Mouse (Mus musculus) lung, postnatal 36 days (tissue): ENCODE measurements around the gene C1ra.
A peak's percentile ranks its signal among the peaks of the same experiment; 100 is the strongest.
"Not testable (repeated sequence)": the region's sequence is repeated elsewhere in the genome, so short reads cannot be mapped to it uniquely, and the experiment has no call there.

Source experiments
- DNase-seq: peaks from one replicate; pipeline ENCODE4 v3.0.0; 2022; ENCODE audit warnings: mixed read lengths

C1ra gene

DNA sequence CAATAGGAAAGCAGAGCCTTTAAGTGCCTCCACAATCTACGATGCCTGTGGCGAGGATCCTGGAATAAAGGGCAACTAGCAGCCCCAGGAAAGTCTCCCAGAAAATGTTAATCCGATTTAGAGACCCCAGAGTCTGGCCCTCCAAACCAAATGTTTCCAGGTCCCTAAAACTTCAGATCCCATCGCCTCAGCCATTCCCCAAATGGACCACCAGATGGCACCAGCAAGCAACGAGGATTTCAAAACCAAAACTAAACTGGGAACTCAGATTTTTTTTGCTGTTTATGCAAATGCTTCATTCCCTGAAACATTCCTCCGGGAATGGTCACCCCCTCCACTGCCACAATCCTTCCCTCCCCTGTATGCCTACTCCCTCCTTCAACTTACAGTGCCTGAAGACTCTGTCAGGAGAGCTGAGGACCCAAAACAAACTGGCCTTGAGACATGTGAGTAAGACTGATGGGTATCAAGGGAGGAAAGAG is at the start of gene C1ra:
Gene C1ra, plus strand, starts transcription at position 51 of the 482 bp plus-strand sequence.
- DNase-seq: peak; percentile 84

DNA sequence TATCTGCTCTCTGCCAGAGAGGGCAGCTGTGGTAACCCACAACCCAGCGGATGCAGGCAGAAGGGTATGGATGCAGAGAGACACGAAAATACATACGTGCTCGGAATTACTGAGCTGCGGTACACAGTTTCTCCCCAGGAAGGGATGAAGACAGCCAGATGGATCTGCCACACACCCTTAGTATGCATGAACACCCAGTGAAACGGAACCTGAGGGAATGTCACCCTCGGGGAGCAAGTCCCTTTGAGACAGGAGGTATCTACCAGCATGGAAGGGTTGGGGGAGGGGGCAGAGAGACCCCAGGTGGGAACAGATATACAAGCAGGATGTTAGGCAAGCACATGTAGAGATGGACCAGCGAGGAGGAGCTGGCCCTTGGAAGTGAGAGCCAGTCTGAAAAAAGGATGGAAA is 48.3 kb upstream of the C1ra start:
- no peak for DNase-seq

DNA sequence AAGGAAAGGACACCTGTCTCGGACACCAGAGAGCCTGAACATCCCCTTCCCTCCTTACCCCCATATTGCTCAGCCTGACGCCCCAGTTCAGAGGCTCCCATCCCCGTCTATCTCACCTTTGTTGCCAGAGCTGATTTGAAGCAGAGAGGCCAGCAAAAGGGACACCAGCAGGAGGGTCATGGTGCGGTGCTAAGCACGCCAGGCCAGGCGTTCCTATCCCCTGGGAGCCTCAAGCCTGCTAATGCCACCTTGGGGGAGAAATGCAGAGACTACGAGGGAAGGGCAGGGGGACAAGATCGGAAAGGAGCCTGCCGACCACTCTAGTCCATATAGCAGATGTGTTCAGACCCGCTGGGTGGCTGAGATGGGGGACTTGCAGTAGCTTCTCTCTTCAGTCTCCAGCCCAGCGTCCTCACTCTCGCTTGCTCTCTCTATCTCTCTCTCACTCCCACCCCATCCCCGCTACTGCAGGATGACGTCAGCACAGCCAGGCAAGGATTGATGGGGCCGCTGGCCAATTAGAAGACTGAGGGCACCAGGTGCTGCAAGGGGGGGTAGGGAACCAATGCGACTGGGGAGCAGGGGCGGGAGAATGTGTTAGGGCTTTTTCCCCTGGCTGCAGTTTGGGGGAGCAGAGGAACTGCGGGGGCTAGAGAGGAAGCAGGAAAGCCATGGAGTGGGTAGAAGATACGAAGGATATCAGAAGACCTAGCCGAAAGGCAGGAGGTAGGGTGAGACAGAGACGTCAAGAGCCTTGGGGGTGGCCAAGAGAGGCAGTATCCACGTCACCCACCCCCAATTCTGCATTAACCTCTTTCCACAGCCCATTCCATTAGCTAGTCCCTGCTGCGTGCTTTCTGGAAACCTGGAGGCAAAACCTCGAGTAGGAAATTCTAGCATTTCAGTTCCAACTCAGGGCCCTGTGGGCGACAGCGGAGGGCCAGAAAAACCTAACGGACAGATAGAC is 47.6 kb upstream of the C1ra start, which contains the start of gene Clstn3:
Gene Clstn3, minus strand, starts transcription at position 490 of the 967 bp plus-strand sequence.
- DNase-seq: peak; percentile 79

DNA sequence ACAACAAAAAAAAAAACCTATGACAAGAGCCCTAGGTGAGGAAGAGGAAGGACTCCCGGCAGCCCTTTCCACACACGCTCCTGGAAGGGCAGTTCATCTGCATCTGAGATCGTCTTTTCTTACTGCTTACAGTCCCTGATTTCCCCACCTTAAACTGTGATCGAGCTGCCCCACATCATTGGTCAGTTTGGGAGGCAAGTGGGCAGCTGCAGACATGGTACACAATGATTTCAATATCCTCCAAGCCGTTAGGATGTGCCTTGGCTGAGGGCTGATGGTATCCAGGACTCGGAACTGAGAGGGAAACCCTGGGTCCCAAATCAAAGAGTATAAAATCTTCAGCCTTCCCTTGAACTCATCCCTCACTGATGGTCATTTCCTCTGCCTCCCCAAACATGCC is 46.9 kb upstream of the C1ra start:
- DNase-seq: no peak

DNA sequence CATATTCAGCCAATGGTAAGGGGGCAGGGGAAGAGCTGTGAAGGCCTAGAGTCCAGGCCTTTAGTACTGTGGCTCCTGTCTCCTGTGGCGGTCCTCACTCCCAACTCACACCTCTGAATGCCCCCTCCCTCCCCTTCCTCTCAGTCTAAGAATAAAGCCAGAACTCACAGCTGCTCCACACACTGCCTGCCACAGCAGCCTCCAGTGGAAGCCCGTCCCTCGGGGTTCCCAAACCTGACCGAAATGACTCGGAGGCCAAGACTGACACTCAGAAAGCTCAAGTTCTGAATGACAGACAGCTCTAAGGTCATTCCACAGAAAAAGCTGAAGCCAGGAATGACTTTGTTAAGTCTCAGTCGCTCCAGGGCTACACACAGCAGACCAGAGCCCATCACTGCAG is 46.5 kb upstream of the C1ra start:
- no peak for DNase-seq

DNA sequence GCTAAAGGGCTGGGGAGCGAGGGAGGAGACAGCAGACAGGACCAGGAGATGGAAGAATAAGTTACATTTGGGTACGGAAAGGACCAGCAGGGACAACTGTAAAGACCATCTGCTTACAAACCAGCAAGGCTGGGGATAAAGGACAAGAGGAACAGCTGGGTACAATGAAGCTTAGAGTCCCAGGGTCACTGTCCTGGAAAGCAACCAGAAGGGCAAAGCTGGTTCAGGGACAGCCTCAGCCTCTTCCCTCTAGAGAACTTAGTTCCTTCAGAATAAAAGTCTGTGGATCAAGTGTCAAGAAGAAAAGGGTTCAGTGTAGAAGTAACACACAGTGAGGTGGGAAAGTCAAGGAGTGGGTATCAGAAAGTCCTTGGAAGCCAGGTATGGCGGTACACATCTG is 41.1 kb upstream of the C1ra start:
- DNase-seq: no peak

DNA sequence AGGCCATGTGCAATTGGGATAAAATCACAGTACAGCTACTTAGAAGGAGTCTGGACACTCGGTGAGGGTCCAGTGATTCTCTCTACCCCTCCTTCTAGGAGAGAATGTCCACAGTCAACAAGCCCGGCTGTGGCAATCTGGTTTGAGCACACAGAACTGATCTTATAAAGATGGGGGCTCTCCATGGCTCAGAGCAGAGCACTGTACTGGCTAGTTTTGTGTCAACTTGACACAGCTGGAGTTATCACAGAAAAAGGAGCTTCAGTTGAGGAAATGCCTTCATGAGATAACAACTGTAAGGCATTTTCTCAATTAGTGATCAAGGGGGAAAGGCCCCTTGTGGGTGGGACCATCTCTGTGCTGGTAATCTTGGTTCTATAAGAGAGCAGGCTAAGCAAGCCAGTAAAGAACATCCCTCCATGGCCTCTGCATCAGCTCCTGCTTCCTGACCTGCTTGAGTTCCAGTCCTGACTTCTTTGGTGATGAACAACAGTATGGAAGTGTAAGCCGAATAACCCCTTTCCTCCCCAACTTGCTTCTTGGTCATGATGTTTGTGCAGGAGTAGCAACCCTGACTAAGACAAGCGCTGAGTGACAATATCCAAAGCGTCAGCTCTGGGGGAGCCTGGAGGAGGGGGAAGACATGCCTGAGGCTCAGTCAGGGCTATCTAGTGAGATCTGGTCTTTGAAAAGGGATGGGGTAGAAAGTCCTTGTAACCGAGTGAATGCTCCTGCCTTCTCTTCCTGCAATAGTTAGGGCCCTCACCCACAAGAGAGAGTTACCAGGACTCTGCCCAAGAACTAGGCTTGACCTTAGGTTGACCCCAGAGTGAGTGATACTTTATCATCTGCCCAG is 40.2 kb upstream of the C1ra start:
- DNase-seq: not testable (repeated sequence)

DNA sequence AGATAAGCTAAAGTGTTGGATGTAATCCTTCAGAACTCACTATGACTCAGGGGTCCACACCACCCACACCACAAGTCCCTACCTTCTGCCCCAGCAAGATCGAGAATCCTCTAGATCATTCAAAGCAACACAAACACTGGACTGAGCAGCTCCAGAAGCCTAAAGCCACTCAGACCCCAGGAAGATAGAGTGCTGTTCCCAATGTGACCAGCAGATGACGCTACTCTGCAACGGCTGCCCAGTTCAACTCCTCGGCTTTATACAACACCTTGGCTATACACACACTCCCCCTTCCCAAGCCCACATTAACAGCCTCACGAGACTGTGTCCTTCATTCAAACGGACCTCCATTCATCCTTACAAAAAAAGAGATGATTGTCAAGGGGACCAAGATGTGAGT is 39.4 kb upstream of the C1ra start:
- DNase-seq: peak; percentile 76

DNA sequence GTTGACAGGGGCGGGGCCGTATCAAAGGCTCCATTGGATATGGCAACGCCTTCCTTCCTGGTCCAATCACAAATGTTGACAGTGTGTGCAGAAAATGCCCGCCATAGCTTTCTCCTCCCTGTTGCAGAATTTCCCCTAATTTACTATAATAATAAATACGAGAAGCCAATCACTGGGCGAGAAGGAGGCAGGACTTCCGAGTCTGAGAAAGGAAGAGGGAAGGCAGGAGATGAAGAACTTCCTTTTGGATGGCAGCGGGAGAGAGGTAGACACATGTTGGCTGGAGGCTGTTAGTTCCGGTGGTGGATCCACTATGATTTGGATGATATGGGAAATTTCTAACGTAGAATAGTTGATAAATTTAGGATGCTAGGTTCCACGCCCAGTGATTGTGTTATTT is 37.6 kb upstream of the C1ra start:
- DNase-seq: no peak

DNA sequence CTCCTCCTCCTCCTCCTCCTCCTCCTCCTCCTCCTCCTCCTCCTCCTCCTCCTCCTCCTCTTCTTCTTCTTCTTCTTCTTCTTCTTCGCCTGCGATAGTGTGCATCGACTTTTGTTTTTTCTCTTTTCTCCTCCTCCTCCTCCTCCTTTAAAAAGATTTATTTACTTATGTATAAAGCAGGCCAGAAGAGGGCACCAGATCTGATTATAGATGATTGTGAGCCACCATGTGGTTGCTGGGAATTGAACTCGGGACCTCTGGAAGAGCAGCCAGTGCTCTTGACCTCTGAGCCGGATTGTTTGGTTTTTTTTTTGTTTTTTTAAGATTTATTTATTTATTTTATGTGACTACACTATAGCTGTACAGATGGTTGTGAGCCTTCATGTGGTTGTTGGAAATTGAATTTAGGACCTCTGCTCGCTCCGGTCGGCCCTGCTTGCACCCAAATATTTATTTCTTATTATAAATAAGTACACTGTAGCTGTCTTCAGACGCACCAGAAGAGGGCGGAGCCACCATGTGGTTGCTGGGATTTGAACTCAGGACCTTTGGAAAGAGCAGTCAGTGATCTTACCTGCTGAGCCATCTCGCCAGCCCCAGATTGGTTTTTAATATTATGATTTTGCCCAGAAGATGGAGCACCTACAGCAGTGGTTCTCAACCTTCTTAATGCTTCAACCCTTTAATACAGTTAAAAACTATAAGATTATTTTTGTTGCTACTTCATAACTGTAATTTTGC is 36.7 kb upstream of the C1ra start:
- DNase-seq: not testable (repeated sequence)

DNA sequence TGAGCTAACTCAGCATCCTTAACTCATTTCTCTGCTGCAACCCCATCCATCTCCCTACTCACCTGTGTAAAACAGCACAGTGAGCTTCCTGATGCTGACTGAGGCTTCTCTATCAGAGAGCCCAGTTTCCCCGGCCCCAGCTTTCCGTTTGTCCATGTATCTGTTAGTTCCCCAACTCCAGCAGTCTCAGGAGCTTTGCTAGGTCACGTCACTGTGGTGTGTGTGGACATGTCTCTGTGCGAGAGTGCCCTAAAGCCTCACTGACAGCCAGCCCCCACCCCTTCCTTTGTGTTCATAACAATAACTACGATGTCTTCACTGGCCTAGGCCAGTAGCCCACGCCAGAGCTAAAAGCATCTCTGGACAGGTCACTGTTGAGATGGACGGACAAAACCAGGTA is 36.0 kb upstream of the C1ra start:
- no peak for DNase-seq

DNA sequence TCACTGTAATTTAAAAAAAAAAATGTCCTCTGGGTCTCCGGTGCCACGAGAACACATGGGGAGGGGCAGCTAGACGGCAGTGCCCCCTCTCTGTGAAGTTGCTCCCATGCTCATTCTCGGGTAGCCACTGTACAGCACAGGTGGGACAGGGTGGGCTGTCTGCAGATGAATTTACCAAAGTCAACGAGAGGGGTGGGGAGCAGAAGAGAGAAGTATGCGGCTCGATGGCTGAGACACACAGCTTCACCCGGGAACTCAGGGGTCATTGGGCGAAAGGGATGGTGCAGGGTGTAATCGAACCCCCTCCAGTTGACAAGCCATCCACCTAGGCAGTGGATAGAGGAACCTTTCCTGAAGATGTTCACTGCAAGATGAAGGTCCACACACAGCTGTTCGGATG is 35.4 kb upstream of the C1ra start:
- no peak for DNase-seq

DNA sequence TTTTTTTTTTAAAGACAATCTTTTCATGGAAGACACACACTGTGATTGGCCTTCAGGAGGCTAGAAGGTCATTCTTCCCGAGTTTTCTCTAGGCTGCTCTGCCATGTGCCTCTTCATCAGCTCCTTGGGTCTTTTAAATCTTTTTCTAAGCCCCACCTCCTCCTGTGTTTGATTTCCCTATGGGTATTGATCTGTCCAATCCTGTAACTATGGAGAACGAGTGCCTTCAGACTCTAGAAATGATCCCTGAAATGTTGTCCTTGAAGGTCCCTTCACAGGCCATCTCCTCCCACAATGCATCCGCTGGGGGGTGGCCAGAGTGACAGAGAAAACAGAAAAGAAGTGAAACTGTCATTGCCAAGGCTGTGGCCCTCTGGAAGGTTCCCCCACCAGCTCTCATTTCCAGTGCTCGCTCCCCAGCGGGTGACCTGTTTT is 35.0 kb upstream of the C1ra start:
- DNase-seq: no peak

DNA sequence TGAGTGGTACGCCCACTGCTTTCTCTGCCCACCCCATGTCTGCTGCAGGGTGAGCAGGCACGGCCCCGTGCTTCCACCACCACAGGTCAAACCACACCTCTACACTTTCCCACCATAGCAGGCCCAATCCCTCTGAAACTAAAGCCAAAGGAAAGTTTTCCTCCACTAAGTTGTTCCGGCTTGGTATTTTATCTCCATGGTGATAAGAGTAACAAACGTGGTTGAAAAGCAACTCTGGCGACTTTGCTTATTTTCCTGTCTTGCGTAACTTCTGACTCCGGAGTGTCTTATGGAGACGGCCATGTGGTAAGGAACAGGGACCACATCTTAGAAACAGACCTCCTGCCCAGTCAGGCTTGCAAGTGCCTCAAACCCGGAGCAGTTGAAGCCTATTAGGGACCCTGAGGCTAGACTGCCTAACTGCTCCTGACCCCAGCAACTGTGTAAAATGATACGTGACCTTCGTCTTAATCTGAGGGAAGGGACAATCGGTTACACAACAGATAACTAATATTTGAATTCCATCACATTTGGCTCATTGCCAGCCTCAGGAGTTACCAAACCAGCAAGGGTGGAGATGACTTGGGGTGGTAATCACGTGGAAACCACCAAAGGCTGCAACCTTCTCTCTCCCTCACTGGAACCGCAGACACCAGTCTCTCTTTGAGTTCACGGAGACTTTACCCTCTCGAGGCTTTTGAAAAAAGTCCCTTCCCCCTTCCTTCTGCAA is 34.1 kb upstream of the C1ra start:
- peak; percentile 81 for DNase-seq

DNA sequence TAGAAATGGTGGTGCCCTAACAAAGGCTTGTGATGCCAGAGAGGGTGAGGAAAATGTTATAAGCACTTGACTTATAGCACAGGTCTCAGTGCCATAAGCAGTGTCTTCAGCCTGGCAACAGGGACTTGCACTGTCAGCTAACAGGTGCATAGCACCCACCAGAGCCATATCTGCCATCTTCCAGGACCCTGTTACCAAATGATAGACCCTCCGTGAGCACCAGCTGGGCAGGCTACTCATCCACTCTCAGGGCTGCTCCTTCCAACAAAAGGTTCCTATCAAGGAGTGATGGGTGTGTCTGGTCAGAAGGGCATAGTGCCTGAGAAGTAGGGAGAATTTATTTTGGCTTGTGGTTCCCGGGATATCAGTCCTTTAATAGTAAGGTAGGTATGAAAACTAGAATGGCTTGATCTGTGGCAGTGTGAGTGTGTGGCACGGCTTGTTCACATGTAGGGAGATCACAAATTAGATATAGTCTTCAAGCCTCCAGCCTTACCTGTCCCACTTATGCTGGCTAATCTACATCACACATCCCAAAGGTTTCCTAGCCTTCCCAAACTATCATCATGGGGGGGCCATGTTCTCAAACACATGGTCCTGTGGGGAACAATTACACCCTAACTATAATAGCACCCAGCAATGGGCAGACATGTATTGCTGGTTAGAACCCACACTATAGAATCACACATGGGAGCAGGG is 33.2 kb upstream of the C1ra start:
- DNase-seq: no peak

DNA sequence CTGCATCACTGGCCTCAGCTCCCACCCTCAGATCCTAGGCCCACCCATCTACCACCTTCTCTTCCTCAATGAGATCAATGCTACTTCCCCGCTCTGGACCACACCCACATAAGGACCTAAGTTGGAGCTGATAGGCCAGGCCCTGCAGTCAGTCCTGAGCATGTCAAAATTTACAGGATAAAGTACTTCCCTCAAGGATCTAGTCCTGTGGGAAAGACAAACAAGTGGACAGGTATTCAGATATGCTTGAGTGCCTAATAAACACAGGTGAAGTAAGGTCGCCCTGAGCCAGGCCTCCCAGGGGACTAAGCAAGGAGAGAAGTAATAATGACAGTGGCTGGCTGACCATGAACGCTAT is 32.7 kb upstream of the C1ra start:
- peak; percentile 50 for DNase-seq

DNA sequence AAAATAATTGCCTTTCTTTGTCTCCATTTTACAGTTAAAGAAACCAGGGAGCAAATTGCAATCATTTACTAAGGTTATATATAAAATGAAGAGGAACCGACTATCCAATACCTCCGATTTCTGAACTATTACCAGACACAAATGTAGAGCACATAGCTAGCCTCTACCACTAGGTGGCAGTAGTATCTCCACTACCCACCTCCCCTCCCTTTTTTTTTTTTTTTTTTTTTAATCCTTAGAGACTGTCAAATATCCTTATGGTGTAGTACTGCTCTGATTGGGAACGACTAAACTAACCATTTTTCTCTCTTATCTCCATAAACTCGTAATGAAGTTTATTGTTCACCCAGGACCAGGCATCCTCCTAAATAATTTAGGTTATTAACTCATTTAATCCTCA is 31.9 kb upstream of the C1ra start:
- DNase-seq: peak; percentile 71

DNA sequence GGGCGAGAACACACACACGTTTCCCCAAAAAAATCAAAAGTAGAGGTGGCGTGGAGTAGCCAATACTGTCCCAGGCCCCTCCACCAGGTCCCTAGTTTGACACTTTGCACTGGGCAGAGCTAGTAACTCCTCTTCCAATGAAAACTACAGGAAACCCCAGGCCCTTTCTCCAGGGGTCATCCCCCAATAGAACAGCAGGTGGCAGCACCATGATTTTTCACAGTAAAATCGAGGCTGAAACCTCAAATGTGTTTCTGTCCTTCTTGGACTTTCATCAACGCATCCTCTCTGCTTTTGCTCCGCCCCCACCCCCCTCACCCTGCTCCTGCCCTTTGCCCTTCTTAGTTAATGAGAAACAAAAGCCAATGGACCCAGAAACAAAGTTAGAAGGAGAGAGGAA is 30.6 kb upstream of the C1ra start:
- peak; percentile 60 for DNase-seq

DNA sequence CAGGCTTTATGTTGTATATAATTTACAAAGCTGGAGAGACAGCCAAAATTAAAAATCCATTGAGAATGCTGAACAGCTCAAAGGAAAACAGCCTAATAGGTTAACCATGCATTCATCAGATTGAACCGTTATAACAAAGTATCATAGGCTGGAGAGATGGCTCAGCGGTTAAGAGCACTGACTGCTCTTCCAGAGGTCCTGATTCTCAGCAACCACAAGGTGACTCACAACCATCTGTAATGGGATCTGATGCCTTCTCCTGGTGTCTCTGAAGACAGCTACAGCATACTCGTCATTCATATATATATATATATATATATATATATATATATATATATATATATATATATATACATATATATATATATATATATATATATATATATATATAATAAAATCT is 28.4 kb upstream of the C1ra start:
- not testable (repeated sequence) for DNase-seq

DNA sequence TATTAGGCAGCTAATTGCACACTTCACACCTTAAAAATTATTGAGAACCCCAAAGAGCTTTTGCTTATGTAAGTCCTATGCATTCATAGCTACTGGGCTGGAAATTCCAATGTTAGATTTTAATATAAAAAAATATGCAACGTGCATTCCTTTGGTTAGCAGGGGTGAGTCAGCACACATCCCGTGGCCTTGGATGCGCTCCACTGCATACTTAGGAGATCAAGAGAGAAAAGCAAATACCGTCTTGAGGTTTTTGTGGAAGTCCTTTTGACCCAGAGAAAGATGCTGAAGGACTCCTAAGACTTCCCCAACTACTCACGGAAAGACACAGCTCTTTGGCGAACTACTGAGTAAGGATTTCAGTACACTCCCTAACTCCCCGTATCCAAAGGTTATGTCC is 27.4 kb upstream of the C1ra start:
- DNase-seq: no peak

DNA sequence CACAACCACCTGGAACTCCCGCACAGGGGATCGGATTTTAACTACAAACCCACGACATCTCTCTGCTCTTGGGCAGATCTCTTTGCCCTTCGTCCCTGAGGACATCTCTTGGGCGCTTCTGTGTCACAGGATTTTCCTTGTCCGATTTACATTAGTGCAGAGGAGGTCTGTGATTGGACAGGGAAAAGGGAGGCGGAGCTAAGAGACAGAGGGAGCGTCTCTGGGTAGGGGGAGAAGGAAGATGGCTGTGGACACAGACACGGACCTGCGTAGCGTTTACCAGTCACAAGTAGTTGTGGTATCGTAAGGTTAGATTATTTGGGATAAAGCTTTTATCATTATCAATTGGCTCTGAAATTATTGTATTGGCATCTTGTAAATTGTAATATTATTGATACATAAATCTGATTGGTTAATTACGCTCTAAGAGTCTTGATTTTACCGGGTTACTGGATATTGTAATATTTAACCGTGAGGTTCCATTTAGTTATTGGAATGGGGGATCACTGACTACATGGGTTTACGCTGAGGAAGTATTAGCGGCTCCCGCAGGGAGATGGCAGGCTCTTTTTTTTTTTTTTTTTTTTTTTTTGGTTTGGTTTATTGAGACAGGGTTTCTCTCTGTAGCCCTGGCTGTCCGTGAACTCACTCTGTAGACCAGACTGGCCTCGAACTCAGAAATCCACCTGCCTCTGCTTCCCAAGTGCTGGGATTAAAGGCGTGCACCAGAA is 26.6 kb upstream of the C1ra start:
- DNase-seq: no peak
